Mouse (Mus musculus) gastrocnemius, postnatal 4 days (tissue): ENCODE measurements at regions not wholly inside any gene's neighbourhood (a gene's known extent, or its start where the extent isn't known, plus 50 kb on each side); places are given as distances from the start of the nearest gene placed in this dataset.

ENCODE experiments used
- DNase-seq, 2 experiments: peaks; one replicate each; pipeline ENCODE4 v3.0.0; 2021 to 2022; ENCODE audit warnings: low spot score in 2 of 2, mixed read lengths in 2 of 2

DNA sequence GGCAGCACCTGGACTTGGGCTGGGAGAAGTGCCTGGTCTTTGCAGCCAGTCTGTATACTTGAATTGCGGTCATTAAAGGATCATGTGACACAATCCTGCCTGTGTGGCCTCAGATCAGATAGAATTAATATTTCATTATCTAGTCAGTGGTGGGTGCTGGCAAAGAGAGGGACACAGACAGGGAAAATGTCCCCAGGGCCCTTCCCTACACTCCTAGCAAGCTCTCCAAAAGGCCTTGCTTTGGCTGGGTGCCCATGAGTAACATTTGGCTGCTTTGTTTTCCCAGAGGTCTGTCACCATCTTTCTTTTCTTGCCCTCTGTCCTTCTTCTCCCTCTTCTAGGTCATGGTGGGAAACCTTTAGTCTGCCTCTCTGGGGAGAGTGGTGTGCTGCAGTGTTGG, 260.3 kb downstream of the Bcl11a start:
- no peak for DNase-seq

DNA sequence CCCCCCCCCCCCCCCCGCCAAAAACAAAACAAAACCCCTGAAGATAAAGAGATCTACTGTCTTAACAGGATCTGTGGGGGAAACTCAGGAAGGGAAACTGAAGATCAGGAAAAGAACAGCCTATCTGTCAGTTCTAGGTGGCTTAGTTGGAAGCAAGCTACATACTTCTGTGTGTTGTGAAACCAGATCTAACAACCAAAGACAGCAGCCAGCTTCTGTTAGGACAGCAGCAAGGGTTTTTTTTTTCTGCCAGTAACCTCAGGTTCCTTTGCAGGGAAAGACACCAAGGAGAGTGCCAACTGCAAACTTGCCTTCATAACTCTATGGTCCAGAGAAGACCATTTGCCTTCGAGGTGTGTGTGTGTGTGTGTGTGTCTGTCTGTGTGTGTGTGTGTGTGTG, 261.2 kb downstream of the Bcl11a start:
- no peak for DNase-seq

DNA sequence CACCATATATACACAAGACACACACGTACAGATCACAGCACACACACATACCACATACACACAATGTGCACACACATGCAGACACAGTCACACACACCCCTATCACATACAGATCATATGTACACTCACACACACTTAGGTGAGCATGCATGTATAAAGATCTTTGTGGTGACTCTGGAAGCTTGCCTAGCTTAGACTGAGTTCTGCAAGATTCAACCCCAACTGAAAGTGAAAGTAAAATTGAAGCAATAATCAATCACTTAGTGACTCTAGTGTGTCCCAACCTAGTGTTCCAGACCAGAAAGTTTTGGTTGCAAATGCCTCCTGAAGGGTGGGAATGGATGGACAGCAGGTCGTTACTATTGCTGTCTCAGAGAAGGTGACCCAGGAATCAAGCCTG, 262.8 kb downstream of the Bcl11a start:
- DNase-seq: no peak

DNA sequence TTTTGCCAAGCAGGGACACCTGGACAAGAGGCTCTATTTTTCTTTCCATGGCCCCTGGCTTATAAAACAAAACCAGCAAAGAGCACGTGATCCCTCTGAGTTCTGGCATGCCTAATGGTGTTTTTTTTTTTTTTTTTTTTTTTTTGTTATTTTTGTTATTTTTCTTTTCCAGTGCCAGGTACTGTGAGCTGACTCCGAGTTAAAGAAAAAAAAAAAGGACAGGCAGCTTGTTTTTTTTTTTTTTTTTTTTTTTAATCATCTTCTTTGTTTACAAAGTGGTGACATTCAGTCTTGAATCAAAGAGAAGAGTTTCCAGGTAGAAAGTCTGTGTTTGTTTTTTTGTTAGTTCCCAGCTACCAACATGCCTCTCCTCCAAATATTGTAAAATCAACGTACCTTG, 263.8 kb downstream of the Bcl11a start:
- no peak for DNase-seq

DNA sequence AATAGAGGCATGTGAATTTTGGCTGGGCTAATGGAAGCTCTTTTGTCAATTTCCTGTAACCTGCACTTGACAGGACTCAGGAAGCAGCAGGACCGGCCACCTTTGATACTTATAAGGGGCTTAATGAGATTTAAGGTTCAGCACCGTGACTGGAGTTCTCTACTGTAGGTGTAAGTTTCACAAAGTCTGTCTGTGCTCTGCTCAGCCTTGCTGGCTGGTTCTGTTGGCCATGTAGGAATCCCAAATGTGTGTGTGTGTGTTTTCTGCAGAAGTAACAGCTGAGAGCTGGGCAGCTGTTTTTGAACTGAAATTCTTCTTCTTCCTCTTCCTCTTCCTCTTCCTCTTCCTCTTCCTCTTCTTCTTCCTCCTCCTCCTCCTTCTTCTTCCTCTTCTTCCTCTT, 264.3 kb downstream of the Bcl11a start:
- DNase-seq: no peak

DNA sequence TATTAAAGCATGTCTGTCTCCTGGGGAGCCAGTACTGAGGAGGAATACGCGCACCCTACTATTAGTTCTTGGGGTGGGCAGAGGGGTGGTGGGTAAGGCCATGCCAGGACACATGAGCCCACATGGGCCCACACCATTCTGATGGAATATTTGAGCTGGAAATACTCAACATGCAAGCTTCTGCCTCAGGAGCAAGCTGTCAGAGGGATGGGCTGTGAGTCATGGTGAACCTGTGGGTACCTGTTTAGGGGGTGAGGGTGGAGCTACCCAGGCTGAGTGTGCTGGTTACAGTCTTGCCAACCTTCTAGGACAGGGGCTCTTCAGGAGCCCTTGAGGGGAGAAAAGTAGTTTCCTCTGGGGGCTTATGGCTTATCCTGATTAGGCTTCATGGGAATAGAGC, 264.9 kb downstream of the Bcl11a start:
- DNase-seq: no peak

DNA sequence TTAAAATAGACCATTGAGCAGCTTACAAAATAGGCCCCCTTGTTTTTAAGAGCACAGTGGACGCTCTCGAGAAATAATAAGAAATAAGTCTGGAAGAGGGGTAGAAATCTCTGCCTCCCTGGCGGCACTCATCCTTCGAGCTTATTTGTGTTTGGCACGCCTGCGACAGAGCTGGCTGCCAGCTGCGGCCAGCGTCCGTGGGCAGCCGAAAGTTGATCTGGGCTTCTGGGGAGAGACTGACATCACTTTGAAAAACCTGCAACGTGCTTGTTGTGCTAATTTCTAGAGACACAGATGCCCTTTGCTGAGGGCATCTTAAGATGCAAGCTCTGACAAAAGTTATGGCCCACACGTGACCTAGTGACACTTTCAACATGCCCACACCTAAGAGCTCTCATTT, 269.4 kb downstream of the Bcl11a start:
- no peak for DNase-seq

DNA sequence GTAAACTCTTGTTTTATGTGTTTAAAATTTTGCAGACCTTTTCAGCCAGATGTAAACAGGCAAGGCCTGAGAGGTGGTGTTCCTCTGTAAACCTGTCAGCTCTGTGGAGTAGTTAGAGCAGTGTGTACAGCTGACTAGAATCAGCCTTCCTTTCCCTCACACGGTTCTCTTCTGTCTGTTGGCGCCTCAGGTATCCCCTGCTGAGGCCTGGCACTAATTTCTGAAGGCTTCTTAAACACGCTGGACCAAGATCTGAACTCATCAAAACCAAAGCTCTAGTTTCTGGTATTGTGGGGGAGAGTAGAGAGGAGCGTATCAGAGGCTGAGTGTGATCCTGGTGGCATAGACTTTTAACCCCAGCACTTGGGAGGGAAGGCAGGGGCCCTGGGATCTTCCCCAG, 270.9 kb downstream of the Bcl11a start:
- no peak for DNase-seq

DNA sequence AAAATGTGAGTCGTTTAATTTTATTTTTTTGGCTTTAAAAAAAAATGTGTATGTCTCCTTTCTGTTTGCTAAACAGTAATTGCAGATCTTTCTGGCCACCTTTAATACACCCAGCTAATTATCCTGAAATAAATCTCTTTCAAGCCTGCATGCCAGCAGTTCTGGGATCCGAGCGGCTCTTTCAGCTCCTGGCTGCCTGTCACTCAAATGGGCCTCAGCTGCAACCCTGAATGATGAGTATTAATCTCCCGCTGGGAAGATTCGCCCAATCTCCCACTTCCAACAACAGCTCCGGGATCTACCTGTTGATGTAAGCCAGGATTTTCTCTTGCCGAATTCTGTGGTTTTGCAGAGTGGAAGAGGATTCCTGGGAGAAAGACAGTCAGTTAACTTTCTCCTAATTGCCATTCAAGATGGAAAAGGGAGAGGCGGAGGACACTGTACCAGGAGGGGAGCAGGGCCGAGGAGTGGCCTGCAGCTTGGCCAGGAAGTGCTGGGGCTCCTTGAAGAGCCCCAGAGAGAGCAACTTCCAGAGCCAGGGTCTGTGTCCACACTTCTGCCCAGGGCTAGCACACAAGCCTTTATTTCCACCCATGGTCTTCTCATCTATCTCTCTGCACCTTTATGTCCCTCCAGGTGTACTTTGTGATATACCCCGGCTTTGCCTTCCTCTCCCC, 272.2 kb downstream of the Bcl11a start:
- no peak for DNase-seq

DNA sequence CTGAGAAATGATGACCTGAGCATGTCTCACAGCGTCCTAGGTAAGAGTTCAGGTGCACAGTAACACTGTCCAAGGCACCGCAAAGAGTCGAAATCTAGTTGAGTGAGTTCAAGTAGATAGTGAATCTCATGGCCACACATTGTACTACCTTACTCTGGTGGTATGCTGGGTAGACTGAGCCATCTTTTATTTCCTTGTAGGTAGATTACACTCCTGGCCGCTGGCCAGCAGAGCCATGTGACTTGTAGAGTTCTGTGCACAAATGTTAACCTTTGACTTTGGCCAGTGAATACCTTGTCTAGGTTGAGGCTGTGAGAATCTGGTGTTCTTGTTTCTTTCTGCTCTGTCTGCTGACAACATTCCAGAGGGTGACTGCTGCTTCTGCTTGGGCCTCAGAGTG, 273.0 kb downstream of the Bcl11a start:
- DNase-seq: no peak

DNA sequence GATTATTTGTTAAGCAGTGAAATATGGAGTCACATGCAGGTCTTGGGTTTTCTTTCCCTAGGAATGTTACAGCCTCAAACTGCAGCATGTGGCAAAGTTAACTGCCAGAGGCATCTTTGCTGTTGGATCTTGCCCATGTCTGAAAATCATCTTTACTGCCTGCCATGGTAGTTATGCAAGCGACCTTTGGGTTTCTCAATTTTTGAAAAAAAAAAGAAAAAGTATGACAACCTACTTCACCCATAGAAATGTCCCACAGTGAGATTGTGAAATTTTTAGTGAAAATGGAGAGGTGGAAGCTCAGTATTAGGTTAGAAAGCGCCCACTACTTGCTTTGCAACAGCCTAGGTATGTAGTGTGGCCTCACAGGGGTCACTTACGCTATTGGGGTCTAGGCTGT, 274.2 kb downstream of the Bcl11a start:
- no peak for DNase-seq

DNA sequence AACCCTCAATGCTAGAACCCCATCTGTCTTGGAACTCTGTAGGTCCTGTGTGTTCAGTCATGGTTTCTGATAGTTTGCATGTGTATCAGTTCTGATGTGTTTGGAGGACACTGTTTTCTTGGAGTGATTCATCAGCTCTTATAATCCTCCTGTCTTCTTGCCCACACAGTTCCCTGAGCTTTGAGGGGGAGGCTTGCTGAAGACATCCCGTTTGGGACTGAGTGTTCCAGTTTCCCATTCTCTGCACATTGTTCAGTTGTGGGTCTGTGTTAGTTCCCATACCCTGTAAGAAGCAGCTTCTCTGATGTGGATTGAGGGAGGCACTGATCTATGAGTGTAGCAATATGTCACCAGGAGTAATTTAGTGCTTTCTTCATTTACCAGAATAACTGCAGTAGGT, 275.2 kb downstream of the Bcl11a start:
- no peak for DNase-seq

DNA sequence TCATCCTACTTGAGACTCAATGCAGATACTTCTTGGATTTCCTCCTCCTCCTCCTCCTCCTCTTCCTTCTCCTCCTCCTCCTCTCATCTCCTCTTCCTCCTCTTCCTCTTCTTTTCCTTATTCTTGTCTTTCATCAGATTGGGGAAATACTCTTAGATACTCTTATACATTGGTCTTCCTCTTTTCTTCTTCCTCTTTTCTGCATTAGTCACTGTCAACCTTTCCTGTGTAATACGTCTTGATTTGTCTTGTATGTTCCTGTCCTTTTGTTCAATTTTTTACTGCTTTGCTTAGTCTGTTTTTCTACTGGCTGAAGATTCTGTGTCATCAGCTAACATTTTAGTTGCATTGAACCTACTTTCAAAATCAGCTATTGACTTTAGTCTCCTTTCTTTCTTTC, 279.5 kb downstream of the Bcl11a start:
- DNase-seq: no peak

DNA sequence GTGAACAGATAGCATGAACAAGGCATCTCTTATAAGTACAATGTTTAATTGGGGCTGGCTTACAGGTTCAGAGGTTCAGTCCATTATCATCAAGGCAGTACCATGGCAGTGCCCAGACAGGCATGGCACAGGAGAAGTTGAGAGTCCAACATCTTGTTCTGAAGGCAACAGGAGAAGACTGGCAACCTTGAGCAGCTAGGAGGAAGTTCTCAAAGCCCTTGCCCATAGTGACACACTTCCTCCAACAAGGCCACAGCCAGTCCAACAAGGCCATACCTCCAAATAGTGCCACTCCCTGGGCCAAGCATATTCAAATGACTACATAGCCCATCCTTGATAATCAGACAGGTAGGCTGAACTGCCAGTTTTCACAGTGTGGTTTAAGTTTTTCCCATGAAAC, 281.2 kb downstream of the Bcl11a start:
- no peak for DNase-seq

DNA sequence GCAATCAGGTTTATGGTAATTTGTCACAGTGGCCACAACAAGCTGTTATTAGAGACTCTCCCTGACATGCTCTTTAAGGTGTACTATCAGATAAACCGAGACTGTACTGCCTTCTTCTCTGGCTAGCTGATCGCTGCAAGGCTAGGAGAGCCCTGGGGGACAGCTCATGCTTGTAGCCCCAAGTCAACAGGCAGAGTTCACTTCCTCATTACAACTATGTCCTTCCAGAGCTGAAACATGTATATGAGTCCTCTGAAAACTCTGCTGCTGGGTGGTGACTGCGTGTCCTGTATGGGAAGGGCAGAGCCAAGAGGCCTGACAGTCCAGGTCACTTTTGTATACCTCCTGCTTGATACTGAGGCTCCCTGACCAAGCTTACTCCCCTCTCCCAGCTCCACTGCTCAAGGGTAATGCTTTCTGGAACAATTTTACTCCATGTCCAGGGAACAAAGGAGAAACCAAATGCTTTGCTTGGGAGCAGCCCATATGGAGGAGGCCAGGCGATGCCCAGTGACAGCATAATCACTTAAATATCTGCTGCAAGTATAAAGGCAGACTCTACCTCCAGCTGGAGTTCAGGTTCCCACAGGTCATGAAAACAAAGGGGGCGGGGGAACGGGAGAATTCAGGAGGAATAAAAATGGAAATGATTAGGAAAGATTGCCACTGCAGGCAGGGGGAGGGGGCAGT, 284.3 kb downstream of the Bcl11a start:
- DNase-seq: no peak

DNA sequence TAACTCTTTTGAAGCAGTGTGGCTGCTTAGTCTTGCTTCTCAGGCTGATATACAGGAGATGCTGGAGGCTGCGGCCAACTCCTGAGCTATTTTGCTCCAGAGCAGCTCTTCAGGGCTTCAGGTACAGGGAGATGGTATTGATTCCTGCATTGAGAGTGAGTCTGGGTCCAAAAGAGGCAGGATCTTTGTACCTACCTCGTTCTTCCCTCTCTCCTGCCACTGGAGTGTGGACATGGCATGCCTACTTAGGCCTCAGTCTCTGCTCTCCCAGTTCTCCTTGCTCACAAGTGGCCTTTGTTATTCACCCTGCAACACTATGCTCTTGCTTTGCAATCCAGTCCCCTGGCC, 284.8 kb downstream of the Bcl11a start:
- DNase-seq: no peak

DNA sequence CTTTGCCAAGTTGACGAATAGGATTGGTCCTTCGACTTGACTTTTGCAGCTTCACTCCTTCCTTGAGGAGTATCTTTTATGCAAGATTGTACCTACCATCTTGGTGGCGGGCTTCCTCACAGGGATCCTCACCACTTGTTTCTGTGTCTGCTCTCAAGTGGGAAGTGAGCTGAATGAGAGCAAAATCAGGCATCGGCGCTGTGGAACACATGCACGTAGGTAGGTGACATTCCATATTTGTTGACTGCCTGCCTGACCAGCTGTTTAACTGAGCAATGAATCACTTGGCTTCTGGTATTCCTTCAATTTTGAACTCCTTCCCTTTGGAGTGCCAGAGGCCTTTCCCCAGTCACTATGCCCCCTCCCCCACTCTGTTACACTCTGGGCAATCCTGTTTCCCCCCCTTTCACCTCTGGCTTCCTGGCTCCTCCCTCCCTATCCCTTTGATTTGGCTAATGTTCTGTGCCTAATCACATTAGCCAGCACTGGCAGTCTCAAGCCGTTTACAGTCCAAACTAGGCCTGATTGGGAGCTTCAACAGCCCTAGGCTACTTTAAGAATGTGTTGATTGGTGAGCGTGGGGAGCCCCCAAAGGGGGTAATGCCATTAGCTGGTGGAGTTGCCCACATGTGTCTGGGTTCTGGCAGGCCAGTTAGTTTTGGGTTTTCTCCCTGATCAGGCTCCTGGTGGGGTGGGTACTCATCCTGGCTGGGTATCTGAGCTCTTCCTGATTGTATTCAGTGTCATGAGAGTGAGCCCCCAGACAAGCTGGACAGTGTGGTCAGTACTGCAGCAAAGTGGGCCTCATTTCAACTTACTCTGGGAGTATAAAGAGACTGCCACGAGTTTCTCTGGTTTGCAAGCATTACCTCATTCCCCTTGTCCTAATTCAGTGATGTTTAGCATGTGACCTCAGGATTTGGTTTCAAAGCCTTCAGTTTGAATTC, 285.8 kb downstream of the Bcl11a start:
- DNase-seq: no peak

DNA sequence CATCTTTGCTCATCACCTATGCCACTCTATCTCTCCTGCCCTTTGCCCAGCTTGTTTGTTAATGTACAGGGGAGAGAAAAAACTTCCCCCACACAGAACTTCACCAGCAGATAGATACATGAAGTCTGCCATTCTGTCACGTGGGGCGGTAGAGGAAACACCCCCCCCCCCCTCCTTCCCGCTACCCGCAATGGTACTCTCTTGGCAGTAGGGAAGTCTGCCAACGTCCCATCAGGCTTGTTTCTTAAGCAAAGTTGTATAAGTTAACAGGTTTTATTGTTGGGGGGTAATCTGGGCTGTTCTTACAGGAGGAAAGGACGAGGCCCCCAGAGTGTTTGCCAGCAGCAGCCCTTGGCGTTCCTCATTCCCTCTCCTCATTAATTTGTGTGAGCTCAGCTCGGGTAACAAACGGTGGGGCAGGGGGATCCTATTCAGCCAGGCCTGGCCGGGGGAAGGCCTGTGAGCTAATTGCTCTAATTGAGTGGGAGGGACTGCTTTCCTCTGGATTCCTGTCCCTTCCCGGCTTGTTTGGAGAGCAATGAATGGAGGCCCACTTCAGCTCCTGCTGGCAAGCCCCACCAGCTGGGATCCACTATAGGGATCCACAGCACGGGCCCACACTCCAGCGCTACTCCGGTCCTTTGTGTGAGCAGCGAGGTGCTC, 292.5 kb downstream of the Bcl11a start:
- DNase-seq: no peak

DNA sequence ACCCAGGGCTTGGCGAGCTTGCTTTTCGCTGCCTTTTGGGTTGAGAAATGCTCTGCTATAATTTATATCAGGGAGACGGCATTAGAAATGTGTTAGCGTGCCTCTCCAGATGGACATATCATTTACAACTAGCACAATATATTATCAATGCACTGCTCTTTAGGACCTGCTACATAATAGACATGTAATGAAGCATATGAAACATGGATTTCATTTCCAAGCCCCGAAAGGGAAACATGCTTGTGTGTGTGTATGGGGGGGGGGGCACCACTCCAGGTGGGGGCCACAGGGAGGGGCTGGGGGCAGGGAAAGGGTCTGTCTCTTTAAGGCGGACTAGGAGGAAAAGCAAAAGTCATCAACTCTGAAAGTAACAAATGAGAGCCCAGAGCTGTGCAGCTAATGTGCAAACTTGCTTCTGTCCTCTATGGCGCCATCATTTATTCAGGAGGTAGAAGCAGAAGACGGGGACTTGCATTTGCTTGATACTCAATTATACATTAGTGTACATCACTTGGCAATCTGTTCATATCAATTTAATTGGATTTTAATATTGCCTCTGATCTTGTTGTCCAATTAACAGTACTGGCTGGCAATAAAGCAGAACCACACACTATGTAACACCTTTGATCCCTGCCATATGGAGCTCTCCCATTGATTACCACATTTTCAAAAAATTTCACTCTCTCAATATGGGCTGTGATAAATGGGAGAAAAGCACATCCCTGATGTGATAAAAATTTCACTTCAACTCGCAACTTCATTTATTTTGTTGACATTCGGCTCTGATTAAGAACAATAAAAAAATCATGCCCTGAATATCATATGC, 293.2 kb downstream of the Bcl11a start:
- DNase-seq: no peak

DNA sequence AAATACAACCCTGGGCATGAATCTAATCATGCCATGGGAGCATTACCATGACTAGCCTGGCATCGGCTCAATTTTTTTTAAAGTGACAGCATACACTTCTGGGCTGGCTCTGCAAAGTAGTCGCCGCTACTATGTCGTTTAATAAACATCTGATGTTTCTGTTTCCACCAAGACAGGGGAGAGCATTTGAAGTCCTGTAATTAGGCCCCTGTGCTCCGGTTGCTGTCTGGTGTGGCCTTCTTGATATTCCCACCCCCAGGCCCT, 293.8 kb downstream of the Bcl11a start:
- DNase-seq: no peak

DNA sequence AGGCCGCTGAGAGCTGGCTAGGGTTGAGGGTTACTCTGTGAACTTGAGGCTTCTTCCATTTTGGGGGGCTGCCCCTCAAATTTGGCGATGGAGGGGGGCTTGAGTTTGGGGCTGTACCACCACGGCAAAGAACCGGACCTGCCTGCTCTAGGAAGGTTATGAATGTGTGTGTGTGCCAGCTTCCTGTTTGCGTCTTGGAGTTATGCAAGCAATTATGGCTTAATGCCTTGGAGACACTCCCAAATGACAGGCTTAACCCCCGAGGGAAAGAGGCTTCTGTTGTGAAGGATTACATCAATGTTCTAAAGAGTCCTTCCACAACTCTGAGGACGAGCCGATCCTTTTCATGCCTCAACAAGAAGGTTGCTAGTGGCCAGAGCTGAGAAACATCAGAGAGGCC, 294.1 kb downstream of the Bcl11a start:
- no peak for DNase-seq
